Mouse (Mus musculus): ENCODE data around the gene Nedd9.

DNA sequence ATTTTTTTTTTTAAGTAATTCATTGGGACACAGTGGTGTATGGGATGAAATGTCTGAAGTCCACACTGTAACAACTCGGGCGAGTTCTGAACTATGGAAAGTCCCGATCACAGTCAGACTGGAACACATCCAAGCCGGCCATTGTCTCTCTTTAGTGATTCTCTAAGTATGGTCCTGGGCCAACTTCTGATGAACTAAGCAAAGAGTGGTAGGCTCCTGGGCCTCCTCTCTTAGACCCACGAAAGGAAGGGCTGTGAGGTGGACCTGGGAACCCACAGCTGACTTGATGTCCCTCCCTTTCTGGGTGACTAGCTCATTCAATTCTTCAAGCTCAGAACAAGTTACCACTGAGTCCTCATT lies 152.5 kb downstream of the Nedd9 start:
- TF ChIP-seq CTCF (IDR thresholded peaks at IDR 0.05; ENCODE audit: low read depth, low read length), result no peak
- TF ChIP-seq POLR2A (IDR thresholded peaks at IDR 0.05; ENCODE audit: borderline replicate concordance, low read depth, low read length), result no peak

Data from bone marrow macrophage, adult 2 months (primary cell).